Mouse (Mus musculus): ENCODE measurements around the gene Apoc1.

DNA sequence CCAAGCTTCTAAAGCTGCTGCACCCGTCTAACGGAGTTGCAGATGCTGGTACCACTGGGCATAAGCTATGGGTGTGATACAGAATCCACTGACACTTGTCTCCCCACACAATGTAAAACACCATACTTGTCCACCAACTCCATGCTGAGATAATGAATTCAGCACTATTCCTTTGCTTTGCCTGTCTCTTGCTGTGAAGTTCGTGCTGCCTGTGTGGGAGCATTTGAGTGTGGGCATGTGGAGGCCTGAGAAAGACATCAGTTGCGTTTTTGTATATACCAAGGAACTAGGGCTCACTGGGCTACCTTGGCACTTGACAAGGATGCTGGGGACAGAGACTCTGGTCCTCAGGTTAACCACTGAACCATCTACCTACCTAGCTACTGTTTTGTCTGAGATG lies 51.2 kb downstream of the Apoc1 start:
- TF ChIP-seq POLR2A (IDR thresholded peaks at IDR 0.05; ENCODE audit: borderline replicate concordance, insufficient read depth, low read length), result no peak
- no peak for TF ChIP-seq CTCF (IDR thresholded peaks at IDR 0.05; ENCODE audit: borderline replicate concordance, insufficient read depth, low read depth, low read length)

Data from cerebellum, adult 2 months (tissue).